Mouse (Mus musculus) MN1 (cell line): ENCODE measurements at regions not wholly inside any gene's neighbourhood (a gene's known extent, or its start where the extent isn't known, plus 50 kb on each side); places are given as distances from the start of the nearest gene placed in this dataset.
A peak's percentile ranks its signal among the peaks of the same experiment; 100 is the strongest.
"Not testable (repeated sequence)": the region's sequence is repeated elsewhere in the genome, so short reads cannot be mapped to it uniquely, and the experiment has no call there.

Source experiments
- DNase-seq: peaks from one replicate; pipeline ENCODE4 v3.0.0-alpha.2; 2016; ENCODE audit warnings: low spot score

GRCm38 (mm10) chr5:91892338-91892737 is 70.5 kb downstream of the Rchy1 start:
- no peak for DNase-seq

GRCm38 (mm10) chr5:91881771-91882170 is 81.1 kb downstream of the Rchy1 start:
- no peak for DNase-seq

- DNase-seq, result no peak
Measured at GRCm38 (mm10) chr5:91880231-91880630, 82.6 kb downstream of the Rchy1 start.

GRCm38 (mm10) chr5:91878627-91879026 is 84.2 kb downstream of the Rchy1 start:
- no peak for DNase-seq

GRCm38 (mm10) chr5:91876682-91877031 is 86.2 kb downstream of the Rchy1 start:
- no peak for DNase-seq

GRCm38 (mm10) chr5:91875875-91876681 is 86.8 kb downstream of the Rchy1 start:
- no peak for DNase-seq

GRCm38 (mm10) chr5:91872816-91873215 is 90.1 kb downstream of the Rchy1 start:
- no peak for DNase-seq

- no peak for DNase-seq
Measured at GRCm38 (mm10) chr5:91869791-91870190, 93.1 kb downstream of the Rchy1 start.

- DNase-seq, result no peak
Measured at GRCm38 (mm10) chr5:91866184-91866583, 96.7 kb downstream of the Rchy1 start.

- no peak for DNase-seq
Measured at GRCm38 (mm10) chr5:91865365-91865764, 97.5 kb downstream of the Rchy1 start.

- DNase-seq, result no peak
Measured at GRCm38 (mm10) chr5:91862843-91863242, 100.0 kb downstream of the Rchy1 start.

GRCm38 (mm10) chr5:91862243-91862642 is 100.6 kb downstream of the Rchy1 start:
- no peak for DNase-seq

- DNase-seq, result peak; percentile 15
Measured at GRCm38 (mm10) chr5:91861440-91862187, 101.3 kb downstream of the Rchy1 start.

GRCm38 (mm10) chr5:91860489-91860888 is 102.4 kb downstream of the Rchy1 start:
- DNase-seq, result no peak

GRCm38 (mm10) chr5:91852330-91852729 is 110.5 kb downstream of the Rchy1 start:
- no peak for DNase-seq

GRCm38 (mm10) chr5:91850862-91851569 is 111.9 kb downstream of the Rchy1 start:
- not testable (repeated sequence) for DNase-seq

GRCm38 (mm10) chr5:91850440-91850839 is 112.4 kb downstream of the Rchy1 start:
- no peak for DNase-seq

GRCm38 (mm10) chr5:91849533-91849932 is 113.3 kb downstream of the Rchy1 start:
- DNase-seq, result no peak

- DNase-seq, result no peak
Measured at GRCm38 (mm10) chr5:91849114-91849513, 113.8 kb downstream of the Rchy1 start.

- DNase-seq, result no peak
Measured at GRCm38 (mm10) chr5:91848528-91848927, 114.3 kb downstream of the Rchy1 start.

GRCm38 (mm10) chr5:91843044-91843443 is 119.8 kb downstream of the Rchy1 start:
- DNase-seq, result no peak

GRCm38 (mm10) chr5:91841066-91841465 is 121.8 kb downstream of the Rchy1 start:
- no peak for DNase-seq

GRCm38 (mm10) chr5:91828481-91828880 is 134.4 kb downstream of the Rchy1 start:
- DNase-seq, result no peak
